Mouse (Mus musculus): Measurements from ENCODE around the gene Plxna4.

DNA sequence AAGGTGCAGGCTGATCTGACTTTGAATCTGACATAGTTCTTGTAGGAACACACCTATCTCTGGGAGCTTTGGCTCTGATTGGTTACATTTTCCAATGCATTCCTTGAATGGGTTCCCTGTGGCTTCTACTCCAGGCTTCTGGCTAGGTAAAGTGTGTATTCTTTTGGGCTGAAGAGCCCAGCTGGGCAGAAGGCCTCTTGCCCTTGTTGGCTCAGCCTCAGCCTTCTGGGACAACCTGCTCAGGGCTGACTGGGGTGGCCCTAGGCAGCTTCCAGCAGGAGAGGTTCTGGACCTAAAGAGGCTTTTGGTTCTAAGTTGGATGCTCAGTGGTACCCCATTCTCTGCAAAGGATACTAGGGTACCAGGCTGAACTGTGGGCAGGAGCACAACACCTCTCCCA is 386.5 kb downstream of the Plxna4 start:
- TF ChIP-seq CTCF (conservative IDR thresholded peaks at IDR 0.05; ENCODE audit: low read length): no peak
- TF ChIP-seq NANOG (IDR thresholded peaks at IDR 0.05; ENCODE audit: borderline replicate concordance, low read length): no peak

Measured in E14TG2a.4 (cell line).